Mouse (Mus musculus) neural tube, embryonic 14.5 days (tissue): ENCODE results near the gene Gm13084. TPM values are rescaled to one million over a fixed set of nuclear protein-coding genes. Genes with fewer than 3 reads are reported as not detected.
"Not testable (repeated sequence)": the region's sequence is repeated elsewhere in the genome, so short reads cannot be mapped to it uniquely, and the experiment has no call there.

Experiments used
- ATAC-seq: fragments of 200-750 bp; cut with Nextera tagmentation; 2 replicates; pipeline ENCODE4 v1.8.0; 2017; ENCODE audit warnings: low read depth, mild to moderate bottlenecking, moderate TSS enrichment, moderate library complexity
- H3K27ac ChIP-seq: fragments of 300-500 bp; sonication (generic); 2 replicates; pipeline ENCODE4 v1.5.1; 2014; ENCODE audit warnings: low read depth, mild to moderate bottlenecking, control low read depth, low read length, moderate library complexity, mixed read lengths
- H3K27me3 ChIP-seq: fragments of 300-500 bp; sonication (generic); 2 replicates; pipeline ENCODE4 v1.6.1; 2014; ENCODE audit warnings: low read length; ENCODE audit not compliant: control insufficient read depth, insufficient read depth
- H3K36me3 ChIP-seq: fragments of 300-500 bp; sonication (generic); 2 replicates; pipeline ENCODE4 v1.6.1; 2014; ENCODE audit warnings: low read length, mixed read lengths; ENCODE audit not compliant: control insufficient read depth, insufficient read depth
- H3K4me1 ChIP-seq: fragments of 300-500 bp; sonication (generic); 2 replicates; pipeline ENCODE4 v1.6.1; 2014; ENCODE audit warnings: low read length; ENCODE audit not compliant: control insufficient read depth, insufficient read depth
- H3K4me2 ChIP-seq: fragments of 300-500 bp; sonication (generic); 2 replicates; pipeline ENCODE4 v1.6.1; 2014; ENCODE audit warnings: mild to moderate bottlenecking, low read depth, low read length, control low read depth
- H3K4me3 ChIP-seq: fragments of 300-500 bp; sonication (generic); 2 replicates; pipeline ENCODE4 v1.5.1; 2014; ENCODE audit warnings: low read depth, low read length, control low read depth, mixed read lengths
- H3K9ac ChIP-seq: fragments of 300-500 bp; sonication (generic); replicated peaks from 2 replicates; pipeline ENCODE4 v1.6.1; 2014; ENCODE audit warnings: low read depth, mild to moderate bottlenecking, control low read depth, low read length, mixed read lengths
- H3K9me3 ChIP-seq: fragments of 300-500 bp; sonication (generic); 2 replicates; pipeline ENCODE4 v1.6.1; 2016; ENCODE audit warnings: low read length; ENCODE audit not compliant: control insufficient read depth
- WGBS: fragments of 180-500 bp; shearing (Covaris S2); extraction: QIAGEN DNeasy Blood & Tissue Kit; methylation state at CpG from one replicate; pipeline ENCODE4 v1.1.7; 2014; 5-methylcytosine and 5-hydroxymethylcytosine counted together
- polyA plus RNA-seq: library from polyadenylated mRNA; unstranded; fragments of >200 nt; fragmentation: Nextera tagmentation; extraction: Ambion mirVana; gene quantifications from 2 replicates; pipeline ENCODE4 v1.2.1, GENCODE M21; 2014

The Gm13084 gene
- not detected in 2 replicates for polyA plus RNA-seq

- Histone ChIP-seq H3K4me3 (no peak within 1 kb of the TSS), H3K36me3 (no peaks in the 10 kb centered on the region), H3K4me1 (no peaks in the 10 kb centered on the region), H3K27ac (no peak within 1 kb of the TSS), H3K9ac (no peak within 1 kb of the TSS), H3K27me3 (no peaks in the 10 kb centered on the region), H3K9me3 (no peaks in the 10 kb centered on the region), H3K4me2 (no peak within 1 kb of the TSS)
- WGBS: 89% methylated on average over 2 of the region's 2 CpGs
- no peak for ATAC-seq
Observed at GRCm38 (mm10) chr4:143815993-143816392, at the start of gene Gm13084. Gm13084 (minus strand) TSS chr4:143816093.

DNA sequence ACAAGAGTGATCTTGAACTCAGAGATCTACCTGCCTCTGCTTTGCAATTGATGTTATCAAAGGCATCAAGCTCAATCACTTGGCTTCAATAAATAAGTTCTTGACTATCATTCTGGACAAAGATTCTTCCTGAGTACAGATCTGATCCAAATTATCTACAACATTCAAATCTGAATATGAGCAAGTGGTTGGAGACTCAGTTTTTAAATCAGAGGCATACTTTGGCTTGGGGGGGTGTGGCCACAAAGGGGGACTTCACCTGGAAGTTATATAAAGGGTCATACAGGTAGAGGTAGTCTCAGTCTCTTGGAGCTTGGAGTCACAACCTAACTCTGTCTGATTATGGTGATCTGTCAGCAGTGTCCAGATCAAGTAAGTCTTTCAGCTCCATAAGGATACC lies 30.3 kb upstream of the Gm13084 start, which contains the start of gene Gm13103:
Gene Gm13103 (plus strand): TSS at position 301 of the 400 bp plus-strand sequence.
- not testable (repeated sequence) for H3K27me3 ChIP-seq, H3K9ac ChIP-seq, H3K4me3 ChIP-seq, H3K9me3 ChIP-seq, H3K4me2 ChIP-seq, ATAC-seq, H3K27ac ChIP-seq, H3K36me3 ChIP-seq, H3K4me1 ChIP-seq

- not testable (repeated sequence) for H3K27me3 ChIP-seq, H3K4me3 ChIP-seq, H3K9me3 ChIP-seq, H3K4me2 ChIP-seq, H3K36me3 ChIP-seq, H3K9ac ChIP-seq, H3K27ac ChIP-seq, H3K4me1 ChIP-seq, ATAC-seq
- 93% methylated on average over 3 of the region's 3 CpGs for WGBS
Observed at GRCm38 (mm10) chr4:143789052-143789451, 26.8 kb downstream of the Gm13084 start, which contains the start of gene Gm13023. Gm13023 (plus strand) TSS chr4:143789352.

Other genes with a start within 250 kb of the Gm13084 start
- gene Gm13083, start 201.1 kb downstream of the Gm13084 start, polyA plus RNA-seq: not detected in 2 replicates
- not detected in 2 replicates for gene Gm13088, start 158.8 kb downstream of the Gm13084 start, polyA plus RNA-seq
- gene Gm13089, start 113.4 kb downstream of the Gm13084 start, polyA plus RNA-seq: not detected in 2 replicates
- not detected in 2 replicates for gene Gm13078, start 96.6 kb downstream of the Gm13084 start, polyA plus RNA-seq
- gene Gm13023, start 26.7 kb downstream of the Gm13084 start, polyA plus RNA-seq: not detected in 2 replicates
- gene Gm13103, start 30.4 kb upstream of the Gm13084 start, polyA plus RNA-seq: not detected in 2 replicates
- not detected in 2 replicates for gene Pramef6, start 84.3 kb upstream of the Gm13084 start, polyA plus RNA-seq
- gene Pramef25, start 134.9 kb upstream of the Gm13084 start, polyA plus RNA-seq: not detected in 2 replicates
- not detected in 2 replicates for gene Gm13101, start 150.9 kb upstream of the Gm13084 start, polyA plus RNA-seq
- gene Pramef17, start 178.3 kb upstream of the Gm13084 start, polyA plus RNA-seq: not detected in 2 replicates
- gene Pramel4, start 243.0 kb upstream of the Gm13084 start, polyA plus RNA-seq: not detected in 2 replicates